Mouse (Mus musculus): Measurements from ENCODE around the gene Htra3. TPM values are rescaled to one million over a fixed set of nuclear protein-coding genes. Genes with fewer than 3 reads are reported as not detected.

Gene Htra3
- total RNA-seq (2021): 10 to 100 TPM; 11.5 to 12.5 TPM
- long read RNA-seq, experiment 1, partial matches to known transcripts: 1 of 6 reads
- long read RNA-seq, experiment 1, other reads (novel, unspliced or antisense): 0 of 6 reads
- long read RNA-seq, experiment 2, transcript Htra3-201 (9 exons, 2,750 nt): major isoform, 13 of 19 reads
- long read RNA-seq, experiment 2, partial matches to known transcripts: 3 of 19 reads
- long read RNA-seq, experiment 2, other reads (novel, unspliced or antisense): 2 of 19 reads

DNA sequence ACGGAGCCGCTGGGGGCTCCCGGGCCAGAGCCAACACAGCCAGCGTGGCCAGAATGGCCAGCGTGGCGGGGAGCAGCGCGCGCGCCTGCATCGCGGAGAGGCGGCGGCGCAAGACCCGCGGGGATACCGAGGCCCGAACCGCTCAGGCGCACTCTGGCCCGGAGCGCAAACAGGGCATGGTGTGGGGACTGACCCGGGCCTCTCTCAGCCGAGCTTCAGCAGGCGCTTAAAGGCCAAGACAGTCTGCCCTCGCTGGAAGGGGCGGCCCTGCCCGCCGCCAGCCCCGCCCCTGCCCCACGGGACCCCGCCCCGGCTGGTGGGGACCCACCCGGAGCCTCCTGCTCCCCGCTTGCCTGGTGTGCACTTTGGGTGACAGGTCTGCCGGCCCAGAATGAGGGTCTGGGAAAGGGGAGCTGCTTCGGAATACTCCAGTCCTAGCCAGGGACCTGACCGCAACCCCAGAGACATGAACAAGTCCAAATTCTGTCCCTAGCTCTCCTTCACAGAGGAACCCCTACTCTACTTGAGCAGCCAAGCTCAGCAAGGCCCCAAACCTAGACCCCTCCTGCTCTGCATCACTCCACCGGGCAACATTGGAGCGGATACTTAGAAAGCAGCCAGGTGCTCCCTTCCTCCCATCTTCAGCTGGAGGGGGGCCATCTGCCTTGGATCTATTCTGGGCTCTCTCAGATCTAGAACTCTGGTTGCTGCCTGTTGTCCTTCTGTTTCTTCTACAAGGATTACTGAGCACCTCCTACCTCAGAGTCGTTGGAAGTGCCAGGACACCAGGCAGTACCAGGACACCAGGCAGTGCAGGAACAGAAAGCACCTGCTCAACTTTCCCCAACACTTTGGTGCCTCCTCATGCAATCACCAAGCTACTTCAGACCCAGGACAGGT, at the start of gene Htra3:
Gene Htra3 (minus strand): TSS at position 527 of the 900 bp plus-strand sequence.
- DNase-seq (ENCODE audit: low spot score in 2 of 2): no peak

DNA sequence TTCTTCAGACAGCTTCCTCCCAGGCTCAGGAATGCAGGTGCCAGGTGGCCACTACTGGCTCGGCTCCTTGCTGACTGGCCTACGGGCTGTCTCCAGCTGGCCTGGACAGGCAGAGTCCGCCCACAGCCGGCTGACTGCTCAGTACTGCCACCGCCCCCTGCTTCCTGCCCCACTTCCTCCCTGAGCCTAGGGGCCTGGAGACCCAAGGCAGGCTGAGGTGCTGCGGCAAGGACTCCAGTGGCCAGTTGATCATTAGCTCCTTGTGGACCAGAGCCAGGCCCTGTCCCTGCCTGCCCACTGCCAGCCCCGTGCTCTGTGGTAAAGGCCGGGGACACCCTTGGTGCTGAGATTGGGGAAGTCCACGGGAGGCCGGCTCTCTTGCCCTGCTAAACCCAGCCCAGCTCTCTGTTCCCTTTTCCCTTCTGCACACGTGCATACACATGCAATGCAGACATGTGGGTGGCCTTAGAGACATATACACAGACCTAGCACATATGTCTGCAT, 49.4 kb upstream of the Htra3 start:
- DNase-seq (ENCODE audit: low spot score in 2 of 2): peak; percentile 28 to 42

DNA sequence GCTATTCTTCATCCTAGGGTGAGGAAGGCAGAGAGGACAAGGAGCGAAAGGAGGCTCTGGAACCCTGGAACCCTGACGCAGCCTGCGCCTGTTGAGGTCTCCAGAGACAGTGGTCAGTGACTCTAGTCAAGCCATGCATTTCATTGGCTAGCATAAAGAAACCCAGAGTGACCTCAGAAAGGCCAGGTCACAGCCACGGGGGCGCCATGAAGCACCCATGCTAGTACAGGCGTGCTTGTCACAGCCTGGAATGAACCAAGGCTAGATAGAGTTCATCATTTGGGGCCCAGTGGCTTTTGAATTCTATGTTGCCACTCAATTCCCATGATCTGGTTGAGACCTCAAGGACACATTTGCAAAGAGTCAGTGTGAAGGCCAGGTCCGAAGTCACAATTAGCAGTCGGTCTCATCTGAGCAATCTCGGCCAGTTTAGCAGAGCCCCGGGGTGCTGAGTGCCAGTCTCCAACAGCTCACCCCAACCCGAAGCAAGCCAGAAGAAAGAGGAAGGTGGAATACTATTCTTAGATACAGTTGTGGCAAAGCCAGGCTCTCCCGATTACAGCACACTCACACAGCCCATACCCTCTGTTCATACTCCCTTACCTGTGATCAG, 48.9 kb upstream of the Htra3 start:
- no peak for DNase-seq (ENCODE audit: low spot score in 2 of 2)

DNA sequence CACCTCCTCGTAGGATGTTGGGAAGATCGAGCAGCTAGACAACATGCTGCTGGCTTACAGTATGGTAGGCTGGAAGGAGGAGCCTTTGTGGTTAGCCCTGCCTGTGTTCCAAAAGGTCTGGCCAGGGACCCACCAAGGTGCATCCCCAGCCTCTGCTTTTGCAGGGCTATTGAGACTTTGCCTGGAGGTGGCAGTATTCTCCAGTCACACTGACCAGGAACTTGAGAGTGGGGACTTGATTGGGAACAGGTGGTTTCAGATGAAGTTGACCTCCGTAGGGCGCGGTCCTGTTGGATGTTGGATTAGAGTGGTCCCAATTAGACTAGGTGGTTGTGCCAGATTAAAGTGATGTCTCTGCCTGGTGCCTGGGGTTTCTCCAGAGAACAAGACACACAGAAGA, 47.9 kb upstream of the Htra3 start:
- DNase-seq (ENCODE audit: low spot score in 2 of 2): no peak

DNA sequence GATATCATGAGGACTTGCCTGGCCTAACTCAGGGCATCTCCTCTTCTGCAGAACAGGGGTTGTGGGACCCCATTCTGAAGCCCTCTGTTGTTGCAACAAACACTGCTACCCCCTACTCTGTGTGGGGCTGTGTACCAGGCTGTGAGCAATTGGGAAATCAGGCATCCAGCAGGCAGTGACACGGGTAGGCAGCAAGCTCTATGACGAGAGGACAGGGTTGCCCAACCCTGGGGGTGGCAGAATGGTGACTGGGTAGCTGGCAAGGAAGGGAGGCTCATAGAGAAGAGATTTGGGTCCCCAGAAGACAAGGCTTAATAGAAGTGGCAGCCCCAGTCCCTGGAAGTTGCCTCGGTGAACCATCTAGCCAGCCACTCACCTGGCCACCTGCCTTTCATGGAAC, 46.3 kb upstream of the Htra3 start:
- DNase-seq (ENCODE audit: low spot score in 2 of 2): no peak

DNA sequence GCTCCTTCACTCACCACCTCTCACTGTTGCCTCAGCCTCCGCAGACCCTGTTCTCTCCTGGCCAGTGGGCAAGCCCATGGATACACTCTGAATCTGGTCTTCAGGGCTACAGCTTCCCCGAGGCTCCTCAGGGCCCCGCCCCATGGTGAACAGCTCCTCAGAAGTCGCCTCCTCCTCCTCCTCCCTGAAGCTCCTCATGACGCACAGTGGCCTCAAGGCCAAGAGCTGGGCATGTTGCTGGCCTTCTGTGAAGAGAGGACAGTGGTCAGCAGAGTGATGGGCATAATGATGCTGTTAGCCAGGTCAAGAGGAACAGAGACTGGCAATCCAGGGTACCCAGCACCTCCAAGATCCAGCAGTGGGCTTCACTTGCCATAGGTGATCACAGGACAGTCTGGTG, 44.3 kb upstream of the Htra3 start:
- DNase-seq (ENCODE audit: low spot score in 2 of 2): no peak

DNA sequence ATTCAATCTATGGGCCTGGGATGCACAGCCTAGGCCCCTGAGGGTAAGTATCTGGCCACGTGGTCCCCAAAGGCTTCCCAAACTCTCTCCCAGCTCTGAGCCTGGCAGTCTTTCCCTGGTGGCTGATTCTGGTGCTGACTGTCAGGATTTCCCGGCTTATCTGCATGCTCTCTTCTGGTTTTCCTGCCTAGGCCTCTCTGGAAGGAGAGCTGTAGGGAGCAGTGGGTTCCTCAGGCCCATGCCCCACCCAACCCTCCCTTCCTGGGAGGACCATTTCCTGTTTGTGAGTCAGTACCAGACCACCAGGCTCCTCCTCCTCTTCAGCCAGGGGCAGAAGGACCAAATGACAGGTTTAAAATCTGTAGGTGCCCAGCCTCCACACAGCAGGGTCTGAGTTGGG, 43.1 kb upstream of the Htra3 start:
- DNase-seq (ENCODE audit: low spot score in 2 of 2): no peak

DNA sequence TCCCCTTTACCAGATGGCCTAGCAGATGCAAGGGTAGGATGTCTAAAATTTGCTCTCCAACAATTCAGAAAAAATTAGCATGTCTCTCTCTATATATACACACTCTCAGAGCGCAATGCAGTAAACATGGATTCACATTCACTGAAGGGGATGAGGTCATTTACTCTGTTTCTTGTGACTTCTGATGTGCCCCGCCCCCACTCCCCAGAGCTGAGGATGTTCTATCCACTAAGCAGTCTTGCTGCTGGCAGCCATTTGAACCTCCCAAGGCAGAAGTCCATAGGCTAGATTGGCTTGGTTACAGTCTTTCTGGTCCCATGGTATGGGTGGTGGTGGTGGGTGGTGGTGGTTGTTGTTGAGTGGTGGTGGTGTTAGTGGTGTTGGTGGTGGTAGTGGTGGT, 42.4 kb upstream of the Htra3 start:
- DNase-seq (ENCODE audit: low spot score in 2 of 2): no peak

DNA sequence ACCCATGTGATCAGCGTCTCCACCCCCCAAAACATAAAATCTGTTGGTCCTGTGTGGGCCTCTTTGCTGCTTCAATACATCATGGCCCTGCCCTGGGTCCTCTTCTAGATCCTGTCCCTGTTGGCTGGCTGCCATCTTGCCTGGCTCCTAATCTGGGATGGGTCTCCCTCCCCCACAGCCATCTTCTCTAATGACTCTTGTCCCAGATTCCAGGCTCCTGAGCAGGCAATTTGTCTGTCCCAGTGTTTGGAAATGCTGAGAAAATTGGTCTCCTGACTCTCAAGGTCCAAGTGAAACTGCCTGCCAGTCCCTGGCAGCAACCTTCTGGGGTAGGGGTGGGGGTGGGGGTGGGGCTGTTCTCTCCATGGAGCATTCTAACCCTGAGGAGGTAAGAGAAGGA, 40.3 kb upstream of the Htra3 start:
- no peak for DNase-seq (ENCODE audit: low spot score in 2 of 2)

DNA sequence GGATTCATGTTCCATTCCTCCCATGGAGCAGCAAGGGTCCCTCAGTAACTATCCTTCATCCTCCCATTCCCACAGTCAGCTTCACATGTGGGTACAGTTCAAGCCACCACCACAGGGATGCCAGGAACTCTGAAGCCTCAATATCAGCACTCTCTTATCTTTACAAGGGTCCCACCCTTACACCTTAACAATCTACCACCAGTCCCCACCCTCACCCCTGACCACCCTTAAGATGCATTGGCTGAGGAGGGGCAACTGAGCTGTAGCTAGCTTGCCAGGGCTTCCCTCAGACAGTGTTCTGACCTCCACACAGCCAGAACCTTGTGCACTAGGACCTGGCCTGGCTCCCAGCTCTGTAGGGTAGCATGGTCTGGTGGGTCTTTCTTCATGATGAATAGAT, 39.8 kb upstream of the Htra3 start:
- no peak for DNase-seq (ENCODE audit: low spot score in 2 of 2)

DNA sequence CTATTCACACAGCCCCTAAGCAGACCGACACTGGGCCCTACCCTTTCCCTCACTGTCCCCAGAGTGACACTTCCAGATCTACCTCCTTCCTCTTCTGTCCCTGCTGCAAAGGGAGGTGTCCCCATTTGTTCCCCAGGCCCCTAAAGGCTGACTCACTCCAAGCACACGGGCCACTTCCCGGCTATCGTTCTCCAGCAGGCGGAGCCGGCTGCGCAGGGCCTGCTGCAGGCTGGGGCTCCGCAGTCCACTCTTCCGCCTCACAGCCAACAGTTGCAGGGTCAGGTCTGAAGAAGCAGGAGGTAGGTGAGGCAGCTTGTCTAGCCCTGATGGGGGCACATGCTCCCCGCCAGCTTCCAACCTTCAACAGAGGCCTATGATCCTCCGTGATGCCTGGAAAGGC, 39.2 kb upstream of the Htra3 start:
- DNase-seq (ENCODE audit: low spot score in 2 of 2): no peak

DNA sequence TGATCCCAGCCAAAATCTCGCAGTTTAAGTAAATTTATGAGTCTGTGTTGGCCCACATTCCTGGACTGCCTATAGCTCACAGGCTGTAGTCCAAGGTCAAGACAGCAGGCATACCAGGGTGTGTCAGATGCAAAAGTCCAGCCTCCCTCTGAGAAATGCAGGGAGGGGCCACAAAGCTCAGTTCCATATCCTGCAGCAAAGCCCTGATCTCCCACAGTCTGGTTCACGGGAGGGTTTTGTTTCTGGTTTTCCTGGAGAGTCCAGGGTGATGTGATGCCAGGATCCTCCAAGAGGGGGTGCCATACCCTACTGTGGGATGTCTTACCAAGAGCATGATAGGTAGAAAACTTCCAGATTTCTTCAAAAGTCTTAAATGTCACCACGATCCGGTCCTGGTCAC, 38.4 kb upstream of the Htra3 start:
- peak; percentile 18 to 26 for DNase-seq (ENCODE audit: low spot score in 2 of 2)

DNA sequence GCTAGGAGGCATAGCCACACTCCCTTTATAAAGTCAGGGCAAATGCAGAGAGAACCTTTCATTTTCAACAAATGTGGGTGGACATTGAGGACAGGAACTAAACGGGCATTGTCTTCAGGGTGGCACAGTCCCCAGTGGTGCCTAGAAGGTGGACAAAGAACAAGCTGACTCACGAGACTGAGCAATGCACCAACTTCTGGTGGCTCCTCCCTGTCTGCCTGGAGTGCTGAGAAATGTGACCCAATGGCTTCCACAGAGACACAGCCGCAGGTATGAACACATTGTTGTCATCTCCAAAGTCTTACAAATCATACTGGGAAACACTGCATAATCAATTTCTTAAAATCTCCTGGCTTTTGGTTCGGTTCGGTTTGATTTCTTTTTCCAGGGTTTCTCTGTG, 37.9 kb upstream of the Htra3 start:
- DNase-seq (ENCODE audit: low spot score in 2 of 2): no peak

DNA sequence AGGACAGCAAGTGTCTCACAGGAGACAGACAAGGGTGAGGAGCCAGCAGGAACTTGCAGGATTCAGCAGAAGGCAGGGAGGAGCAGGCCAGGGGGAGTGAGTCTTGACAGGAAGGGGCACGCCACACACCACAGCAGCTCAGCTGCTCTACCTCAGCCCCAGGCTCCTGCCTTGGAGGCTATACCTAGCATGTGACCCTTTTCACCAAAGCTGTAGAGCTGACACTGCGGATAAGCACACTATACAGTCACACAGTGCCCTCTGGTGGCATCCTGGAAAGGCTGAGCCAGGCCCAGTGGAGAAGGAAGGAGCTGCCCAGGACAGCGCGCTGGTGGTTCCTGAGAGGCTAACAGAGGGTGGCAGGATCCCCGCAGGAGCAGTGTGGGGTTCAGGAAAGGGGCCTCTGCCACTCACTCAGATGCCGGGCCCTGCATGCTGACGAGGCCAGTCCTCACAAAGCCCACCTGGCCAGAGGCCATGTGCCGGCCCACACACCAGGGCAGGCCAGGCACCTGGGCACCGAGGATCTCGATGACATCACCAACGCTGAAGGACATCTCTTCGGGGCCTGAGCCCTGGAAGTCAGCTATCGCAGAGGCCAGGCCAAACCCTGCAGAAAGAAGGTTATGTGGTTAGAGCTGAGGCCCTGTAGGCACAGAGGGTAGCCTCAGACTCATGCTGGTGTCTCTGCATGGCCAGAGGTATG, 34.2 kb upstream of the Htra3 start:
- peak; percentile 69 to 75 for DNase-seq (ENCODE audit: low spot score in 2 of 2)

DNA sequence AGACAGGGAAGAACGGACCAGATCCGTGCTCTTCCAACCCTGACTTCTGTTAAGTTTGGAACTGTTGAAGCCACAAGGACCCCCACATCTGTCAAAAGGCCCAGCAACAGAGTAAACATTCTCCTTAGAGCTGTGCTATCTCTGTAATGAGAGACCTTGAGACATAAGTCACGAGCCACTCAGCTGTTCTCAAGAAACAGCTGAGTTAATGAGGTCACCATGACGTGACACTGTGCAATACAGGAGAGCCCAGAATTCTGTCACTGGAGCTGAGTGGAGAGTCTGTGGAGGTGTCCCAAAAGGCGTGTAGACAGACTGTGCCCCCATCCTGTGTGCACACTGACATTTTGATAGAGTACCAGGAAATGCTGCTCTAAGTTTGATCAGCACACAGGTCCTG, 32.9 kb upstream of the Htra3 start:
- no peak for DNase-seq (ENCODE audit: low spot score in 2 of 2)

DNA sequence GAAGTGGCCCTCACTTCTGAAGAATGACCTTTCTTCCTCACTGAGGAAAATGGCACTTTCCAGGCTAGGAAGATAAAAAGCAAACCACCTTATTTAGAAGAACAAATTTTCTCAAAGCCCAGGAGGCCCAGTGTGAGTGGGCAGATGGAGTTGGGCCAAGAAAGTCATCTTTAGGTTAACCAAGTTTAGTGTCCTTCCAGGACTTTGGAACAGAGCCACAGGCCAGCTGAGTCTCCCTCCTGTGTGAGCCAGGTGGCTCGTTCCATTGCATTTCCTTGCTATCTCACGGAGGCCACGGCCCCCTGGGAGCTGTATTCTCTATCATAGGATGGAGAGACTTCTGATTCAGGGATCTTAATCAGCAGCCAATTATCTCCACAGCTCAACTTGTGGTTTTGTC, 31.3 kb upstream of the Htra3 start:
- DNase-seq (ENCODE audit: low spot score in 2 of 2): no peak

DNA sequence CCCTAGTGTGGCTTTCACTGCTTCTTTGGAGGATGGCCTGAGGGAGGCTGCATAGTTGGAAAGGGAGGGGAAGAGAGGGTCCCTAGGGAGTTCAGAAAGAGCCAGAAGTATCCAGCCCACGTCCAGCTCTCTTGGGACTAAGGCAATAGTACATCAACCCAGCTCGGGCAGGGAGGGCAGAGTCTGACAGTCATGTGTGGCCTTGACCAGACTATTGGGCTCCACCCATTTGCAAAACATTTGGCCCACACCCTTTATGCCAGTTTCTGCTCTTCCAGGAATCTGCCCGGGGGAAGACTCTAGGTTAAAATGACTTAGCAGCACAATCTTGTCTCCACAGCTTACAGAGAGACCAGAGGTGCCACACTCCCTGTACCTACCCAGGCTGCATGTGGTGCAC, 30.9 kb upstream of the Htra3 start:
- DNase-seq (ENCODE audit: low spot score in 2 of 2): no peak

DNA sequence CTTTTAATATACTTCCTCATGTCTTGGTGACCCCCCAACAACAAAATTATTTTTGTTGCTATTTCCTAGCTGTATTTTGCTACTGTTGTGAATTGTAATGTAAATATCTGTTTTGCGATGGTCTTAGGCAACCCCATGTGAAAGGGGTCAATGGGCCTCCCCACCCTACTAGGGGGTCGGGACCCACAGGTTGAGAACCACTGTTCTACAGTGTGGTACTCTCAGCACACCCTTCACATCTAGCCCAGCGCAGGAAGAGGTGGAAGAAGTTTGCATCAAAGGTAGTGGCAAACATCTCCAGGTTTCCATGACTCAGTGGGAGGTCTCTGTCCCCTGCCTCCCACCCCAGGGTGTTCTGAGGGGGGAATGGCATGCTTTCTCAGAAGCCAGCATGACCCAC, 25.8 kb upstream of the Htra3 start:
- DNase-seq (ENCODE audit: low spot score in 2 of 2): no peak

DNA sequence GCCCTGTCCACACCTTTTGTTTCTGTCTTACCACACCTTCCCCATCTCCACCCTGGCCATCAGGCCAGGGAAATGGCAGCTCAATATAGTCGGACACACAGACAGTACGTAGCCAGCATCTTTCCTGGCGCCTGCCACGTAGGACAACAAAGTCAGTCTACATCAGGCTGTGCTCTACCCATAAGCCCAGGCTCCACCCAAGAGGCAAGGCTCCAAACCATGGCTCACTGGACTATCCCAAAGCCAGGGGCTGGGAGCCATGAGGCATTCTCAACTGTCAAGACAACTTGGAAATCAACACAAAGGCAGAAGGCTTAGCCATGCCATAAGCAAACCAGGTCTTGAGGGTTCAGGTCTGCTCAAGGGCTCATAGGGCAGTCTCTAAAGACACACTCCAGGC, 24.2 kb upstream of the Htra3 start:
- no peak for DNase-seq (ENCODE audit: low spot score in 2 of 2)

DNA sequence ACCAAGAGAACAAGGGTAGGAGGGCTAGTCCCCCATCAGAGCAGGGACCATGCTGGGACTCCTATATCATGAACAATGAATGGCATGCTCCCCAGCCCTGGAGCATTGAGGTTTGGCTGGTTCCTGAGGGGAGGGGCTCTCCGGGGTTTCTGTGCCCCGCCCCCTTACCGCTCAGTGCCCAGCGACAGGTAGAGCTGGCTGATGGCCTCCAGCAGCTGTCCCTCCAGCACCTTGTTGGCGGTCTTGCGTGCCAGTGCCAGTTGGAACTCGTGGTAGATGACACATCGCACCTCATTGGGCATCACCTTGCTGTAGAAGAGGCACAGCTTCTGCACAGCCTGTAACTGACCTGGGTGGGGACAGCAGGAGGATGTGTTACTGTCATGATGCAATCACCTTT, 23.6 kb upstream of the Htra3 start:
- DNase-seq (ENCODE audit: low spot score in 2 of 2): no peak

DNA sequence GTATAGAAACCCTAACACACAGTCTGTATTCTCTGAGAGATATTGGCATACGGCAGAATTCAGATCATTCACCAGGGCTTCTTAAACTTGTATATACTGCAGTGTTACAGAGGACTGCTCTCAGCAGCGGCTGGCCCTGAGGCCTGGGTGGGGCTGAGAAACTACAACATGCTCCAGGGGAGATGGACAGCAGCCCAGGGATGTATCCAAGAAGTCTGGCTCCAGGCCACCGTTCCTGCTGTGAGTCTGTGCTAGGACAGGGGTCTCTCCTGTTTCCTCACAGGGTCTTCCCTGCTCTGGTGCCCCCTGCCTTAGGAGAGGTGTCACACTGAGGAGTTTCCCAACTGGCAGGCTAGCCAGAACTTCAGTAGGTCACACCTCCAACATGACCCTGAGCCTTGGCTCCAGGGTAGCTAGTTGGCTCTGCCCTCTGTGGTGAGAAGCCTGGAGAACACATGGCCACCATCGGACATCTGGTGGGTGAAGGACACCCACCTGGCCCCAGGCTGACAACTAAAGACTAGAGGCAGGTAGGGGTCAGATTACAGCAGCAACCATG, 23.1 kb upstream of the Htra3 start:
- no peak for DNase-seq (ENCODE audit: low spot score in 2 of 2)

Measured in layer of hippocampus, postnatal 14 days (tissue).